Mouse (Mus musculus) thymus, adult 2 months (tissue): ENCODE data around the gene Prr15l.

ENCODE experiments used
- CTCF ChIP-seq: fragments of 200-500 bp; IDR thresholded peaks from 2 replicates; pipeline ENCODE4 v1.5.1; 2012; ENCODE audit warnings: mild to moderate bottlenecking, control low read depth, low read length, moderate library complexity, borderline replicate concordance; ENCODE audit not compliant: control insufficient read depth, poor library complexity, insufficient read depth; ENCODE audit errors: extremely low read depth
- POLR2A ChIP-seq: fragments of 200-500 bp; IDR thresholded peaks from 2 replicates; pipeline ENCODE4 v1.6.1; 2012; ENCODE audit warnings: mild to moderate bottlenecking, low read length, control low read depth, moderate library complexity; ENCODE audit not compliant: control insufficient read depth, poor library complexity, insufficient read depth; ENCODE audit errors: extremely low read depth

GRCm38 (mm10) chr11:96952896-96953295 lies 25.0 kb downstream of the Prr15l start:
- TF ChIP-seq CTCF, result no peak
- no peak for TF ChIP-seq POLR2A
